Mouse (Mus musculus): ENCODE data around the gene Hoxb3. TPM values are rescaled to one million over a fixed set of nuclear protein-coding genes. Genes with fewer than 3 reads are reported as not detected.

Gene Hoxb3
- polyA plus RNA-seq, 1 experiment from 2014 or later = 0.76 TPM

GRCm38 (mm10) chr11:96333241-96334001, 10.3 kb downstream of the Hoxb3 start:
- Histone ChIP-seq H3K9me3 (replicated peaks) (no peaks in the 10 kb centered on the region), H3K4me1 (peaks cover 98% of the 10 kb centered on the region), H3K27me3 (ENCODE audit: low read depth, poor library complexity, severe bottlenecking) (peaks cover 100% of the 10 kb centered on the region), H3K4me3 (peak overlapping the region; percentile 65), H3K36me3 (no peaks in the 10 kb centered on the region), H3K27ac (peak overlapping the region; percentile 95)
- WGBS = 3% methylated on average over 17 of the region's 17 CpGs
- no peak for DNase-seq (ENCODE audit: low spot score)

- Histone ChIP-seq H3K36me3 (no peaks in the 10 kb centered on the region), H3K4me1 (peaks cover 97% of the 10 kb centered on the region), H3K27ac (peak overlapping the region; percentile 95), H3K4me3 (peak overlapping the region; percentile 65), H3K9me3 (replicated peaks) (no peaks in the 10 kb centered on the region), H3K27me3 (ENCODE audit: low read depth, poor library complexity, severe bottlenecking) (peaks cover 100% of the 10 kb centered on the region)
- 12% methylated on average over 2 of the region's 2 CpGs for WGBS
- DNase-seq (ENCODE audit: low spot score) = no peak
Observed at GRCm38 (mm10) chr11:96334002-96334364, 10.9 kb downstream of the Hoxb3 start.

DNA sequence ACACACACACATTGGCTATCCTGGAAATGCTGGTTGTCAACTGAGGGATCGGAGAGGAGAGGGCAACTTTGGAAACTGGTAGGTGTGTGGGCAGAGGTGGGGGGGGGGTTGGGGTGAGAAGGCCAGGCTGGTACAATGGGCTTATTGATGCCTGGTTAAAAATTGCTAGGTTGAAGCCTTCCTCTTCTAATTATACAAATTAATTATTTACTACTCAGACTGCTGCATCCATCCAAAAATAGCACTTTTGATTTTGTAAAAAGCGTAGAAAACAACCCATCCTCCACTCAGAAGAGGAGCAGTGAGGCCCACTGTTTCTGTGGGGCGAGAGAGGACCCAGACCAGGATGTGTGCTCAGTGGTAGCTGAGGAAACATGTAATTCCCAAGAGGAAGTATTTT, 11.9 kb downstream of the Hoxb3 start:
- Histone ChIP-seq H3K27ac (peak overlapping the region; percentile 42; the same call in 1 of the 2 replicates), H3K9me3 (replicated peaks) (no peaks in the 10 kb centered on the region), H3K4me3 (peak overlapping the region; percentile 65), H3K36me3 (no peaks in the 10 kb centered on the region), H3K27me3 (ENCODE audit: low read depth, poor library complexity, severe bottlenecking) (peaks cover 100% of the 10 kb centered on the region), H3K4me1 (peaks cover 97% of the 10 kb centered on the region)
- no peak for DNase-seq (ENCODE audit: low spot score)
- WGBS = 42% methylated on average over 3 of the region's 3 CpGs

- Histone ChIP-seq H3K9me3 (replicated peaks) (no peaks in the 10 kb centered on the region), H3K4me3 (peak overlapping the region; percentile 1; the same call in 1 of the 2 replicates), H3K36me3 (no peaks in the 10 kb centered on the region), H3K27me3 (ENCODE audit: low read depth, poor library complexity, severe bottlenecking) (peaks cover 100% of the 10 kb centered on the region), H3K27ac (0 out of 2 replicates have a peak overlapping the region, but pooled peaks have one; percentile 53), H3K4me1 (peaks cover 99% of the 10 kb centered on the region)
- no peak for DNase-seq (ENCODE audit: low spot score)
- 2% methylated on average over 2 of the region's 2 CpGs for WGBS
Observed at GRCm38 (mm10) chr11:96336597-96336996, 13.5 kb downstream of the Hoxb3 start.

GRCm38 (mm10) chr11:96337026-96337425, 13.9 kb downstream of the Hoxb3 start:
- Histone ChIP-seq H3K27me3 (ENCODE audit: low read depth, poor library complexity, severe bottlenecking) (peaks cover 100% of the 10 kb centered on the region), H3K4me1 (peaks cover 99% of the 10 kb centered on the region), H3K36me3 (no peaks in the 10 kb centered on the region), H3K4me3 (peak overlapping the region; percentile 1; the same call in 1 of the 2 replicates), H3K9me3 (replicated peaks) (no peaks in the 10 kb centered on the region), H3K27ac (no peak overlapping the region)
- WGBS = 14% methylated on average over 6 of the region's 6 CpGs
- DNase-seq (ENCODE audit: low spot score) = no peak

DNA sequence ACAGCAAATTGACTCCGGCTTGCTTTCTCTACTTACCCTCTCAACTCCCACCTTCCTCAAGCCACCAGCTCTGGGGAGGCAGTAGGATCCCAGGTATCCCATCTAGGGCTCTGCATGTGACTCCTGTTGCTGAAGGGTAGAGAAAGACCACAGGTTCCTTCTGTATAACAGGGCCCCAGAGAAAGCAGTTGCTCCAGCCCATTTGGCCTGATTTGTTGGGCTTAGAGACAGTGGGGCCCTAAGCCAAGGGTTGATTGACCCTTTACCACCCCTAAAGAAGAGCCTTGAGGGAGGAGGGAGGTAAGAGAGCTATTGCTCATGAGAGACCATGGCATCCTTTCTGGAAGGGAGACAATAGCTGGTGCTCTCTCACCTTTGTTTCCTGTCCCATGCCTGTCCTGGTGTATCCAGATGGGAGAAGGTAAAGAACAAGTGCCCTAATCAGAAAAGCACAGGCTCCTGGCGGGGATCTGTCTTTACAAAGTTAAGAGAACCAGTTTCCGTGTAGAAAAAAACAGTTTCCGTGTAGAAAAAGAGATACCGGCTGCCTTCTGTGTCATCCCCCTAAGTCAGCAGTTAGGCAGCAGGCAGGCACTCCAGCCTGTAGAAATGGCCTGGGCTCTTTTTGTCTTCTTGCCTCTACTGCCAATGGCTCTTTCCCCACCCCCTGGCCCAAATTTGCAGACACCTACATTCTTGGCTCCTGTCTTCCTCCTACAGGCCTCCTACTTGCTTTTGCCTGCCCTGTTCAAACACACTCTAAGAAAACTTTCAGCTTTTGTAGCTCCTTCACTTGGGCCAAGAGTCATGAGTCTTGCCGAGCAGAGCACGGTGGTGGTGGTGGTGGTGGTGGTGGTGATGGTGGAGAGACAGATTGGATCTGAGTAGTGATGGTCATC, 16.1 kb downstream of the Hoxb3 start:
- WGBS = 22% methylated on average over 7 of the region's 7 CpGs
- peak; percentile 49 for DNase-seq (ENCODE audit: low spot score)
- Histone ChIP-seq H3K36me3 (peaks cover 2% of the 10 kb centered on the region; the same call in 1 of the 2 replicates), H3K27ac (peak overlapping the region; percentile 53; the same call in 1 of the 2 replicates), H3K4me1 (peaks cover 98% of the 10 kb centered on the region), H3K9me3 (replicated peaks) (no peaks in the 10 kb centered on the region), H3K4me3 (0 out of 2 replicates have a peak overlapping the region, but pooled peaks have one; percentile 54), H3K27me3 (ENCODE audit: low read depth, poor library complexity, severe bottlenecking) (peaks cover 100% of the 10 kb centered on the region)

GRCm38 (mm10) chr11:96340698-96341365, 17.7 kb downstream of the Hoxb3 start:
- H3K27me3 ChIP-seq (ENCODE audit: low read depth, poor library complexity, severe bottlenecking) = peaks cover 100% of the 10 kb centered on the region
- under 1% methylated on average over 36 of the region's 36 CpGs for WGBS
- peaks cover 98% of the 10 kb centered on the region for H3K4me1 ChIP-seq
- H3K4me3 ChIP-seq = peak overlapping the region; percentile 54
- DNase-seq (ENCODE audit: low spot score) = peak; percentile 78
- H3K9me3 ChIP-seq (replicated peaks) = no peaks in the 10 kb centered on the region
- H3K27ac ChIP-seq = peak overlapping the region; percentile 88
- peaks cover 11% of the 10 kb centered on the region; the same call in 1 of the 2 replicates for H3K36me3 ChIP-seq

- Histone ChIP-seq H3K36me3 (peaks cover 15% of the 10 kb centered on the region; the same call in 1 of the 2 replicates), H3K4me3 (peak overlapping the region; percentile 54), H3K27ac (peak overlapping the region; percentile 88), H3K9me3 (replicated peaks) (no peaks in the 10 kb centered on the region), H3K27me3 (ENCODE audit: low read depth, poor library complexity, severe bottlenecking) (peaks cover 100% of the 10 kb centered on the region), H3K4me1 (peaks cover 94% of the 10 kb centered on the region)
- DNase-seq (ENCODE audit: low spot score) = peak; percentile 74
- 1% methylated on average over 40 of the region's 40 CpGs for WGBS
Observed at GRCm38 (mm10) chr11:96341701-96342575, 18.8 kb downstream of the Hoxb3 start.

DNA sequence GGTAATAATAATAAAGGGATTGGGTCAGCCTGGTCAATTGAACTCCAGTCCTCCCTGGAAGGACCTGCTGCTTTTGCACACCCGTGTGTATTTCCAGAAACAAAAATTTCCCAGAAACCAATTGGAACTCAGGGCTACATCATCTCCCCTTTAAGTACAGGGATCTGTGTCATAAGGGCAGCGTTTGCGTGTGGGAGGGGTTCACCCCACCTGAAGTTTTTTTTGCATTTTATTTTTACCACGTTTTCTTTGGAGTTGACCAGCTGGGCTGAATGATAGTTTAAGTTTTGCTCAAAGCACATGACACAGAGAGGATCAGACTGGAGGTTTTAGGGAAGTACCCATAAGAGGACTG, 19.4 kb downstream of the Hoxb3 start:
- no peak for DNase-seq (ENCODE audit: low spot score)
- 6% methylated on average over 4 of the region's 4 CpGs for WGBS
- Histone ChIP-seq H3K27ac (0 out of 2 replicates have a peak overlapping the region, but pooled peaks have one; percentile 88), H3K27me3 (ENCODE audit: low read depth, poor library complexity, severe bottlenecking) (peaks cover 97% of the 10 kb centered on the region), H3K36me3 (peaks cover 15% of the 10 kb centered on the region; the same call in 1 of the 2 replicates), H3K4me1 (peaks cover 88% of the 10 kb centered on the region), H3K9me3 (replicated peaks) (no peaks in the 10 kb centered on the region), H3K4me3 (no peak overlapping the region)

GRCm38 (mm10) chr11:96343206-96343745, 20.1 kb downstream of the Hoxb3 start:
- Histone ChIP-seq H3K9me3 (replicated peaks) (no peaks in the 10 kb centered on the region), H3K27ac (peak overlapping the region; percentile 42; the same call in 1 of the 2 replicates), H3K36me3 (peaks cover 15% of the 10 kb centered on the region; the same call in 1 of the 2 replicates), H3K4me3 (peak overlapping the region; percentile 4; the same call in 1 of the 2 replicates), H3K4me1 (peaks cover 88% of the 10 kb centered on the region), H3K27me3 (ENCODE audit: low read depth, poor library complexity, severe bottlenecking) (peaks cover 97% of the 10 kb centered on the region)
- WGBS = 18% methylated on average over 2 of the region's 2 CpGs
- peak; percentile 35 for DNase-seq (ENCODE audit: low spot score)

DNA sequence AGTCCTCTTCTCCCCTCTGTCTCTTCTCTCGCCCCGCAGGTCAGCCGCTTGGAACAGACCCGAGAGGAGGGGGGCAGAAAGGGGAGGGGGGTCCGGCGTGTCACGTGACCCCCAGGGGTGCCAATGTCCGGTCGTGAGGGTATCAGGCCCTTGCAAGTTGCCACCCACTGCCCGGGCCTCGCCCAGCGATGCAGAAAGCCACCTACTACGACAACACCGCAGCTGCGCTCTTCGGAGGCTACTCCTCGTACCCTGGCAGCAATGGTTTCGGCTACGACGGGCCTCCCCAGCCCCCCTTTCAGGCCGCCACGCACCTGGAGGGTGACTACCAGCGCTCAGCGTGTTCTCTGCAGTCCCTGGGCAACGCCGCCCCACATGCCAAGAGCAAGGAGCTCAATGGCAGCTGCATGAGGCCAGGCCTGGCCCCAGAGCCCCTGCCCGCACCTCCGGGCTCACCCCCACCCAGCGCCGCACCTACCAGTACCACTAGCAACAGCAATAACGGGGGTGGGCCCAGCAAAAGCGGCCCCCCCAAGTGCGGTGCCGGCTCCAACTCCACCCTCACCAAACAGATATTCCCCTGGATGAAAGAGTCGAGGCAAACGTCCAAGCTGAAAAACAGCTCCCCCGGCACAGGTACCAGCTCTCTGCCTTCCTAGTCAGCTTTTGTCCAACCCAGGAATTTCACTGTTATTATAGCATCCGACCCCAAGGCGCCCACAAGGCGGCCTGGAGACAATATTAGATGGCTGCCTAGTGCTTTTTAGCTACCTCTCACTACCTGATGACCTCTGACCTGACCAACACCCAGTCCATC, 21.1 kb downstream of the Hoxb3 start:
- Histone ChIP-seq H3K27ac (peak overlapping the region; percentile 80), H3K36me3 (peaks cover 15% of the 10 kb centered on the region; the same call in 1 of the 2 replicates), H3K27me3 (ENCODE audit: low read depth, poor library complexity, severe bottlenecking) (peaks cover 97% of the 10 kb centered on the region), H3K4me3 (peak overlapping the region; percentile 55), H3K9me3 (replicated peaks) (no peaks in the 10 kb centered on the region), H3K4me1 (peaks cover 89% of the 10 kb centered on the region)
- peak; percentile 72 for DNase-seq (ENCODE audit: low spot score)
- 3% methylated on average over 40 of the region's 40 CpGs for WGBS
